Mouse (Mus musculus) forebrain, embryonic 15.5 days (tissue): ENCODE results near the gene Cachd1. TPM values are rescaled to one million over a fixed set of nuclear protein-coding genes. Genes with fewer than 3 reads are reported as not detected.

ENCODE experiments used
- ATAC-seq: fragments of 200-750 bp; cut with Nextera tagmentation; replicated peaks from 2 replicates; pipeline ENCODE4 v1.8.0; 2017; ENCODE audit warnings: mild to moderate bottlenecking, moderate TSS enrichment, moderate library complexity
- H3K27ac ChIP-seq: fragments of 300-500 bp; sonication (generic); replicated peaks from 2 replicates; pipeline ENCODE4 v1.5.1; 2015; ENCODE audit warnings: mild to moderate bottlenecking, inconsistent platforms
- H3K27me3 ChIP-seq: fragments of 300-500 bp; sonication (generic); 2 replicates; pipeline ENCODE4 v1.6.1; 2015; ENCODE audit warnings: inconsistent platforms
- H3K36me3 ChIP-seq: fragments of 300-500 bp; sonication (generic); 2 replicates; pipeline ENCODE4 v1.6.1; 2015; ENCODE audit warnings: mild to moderate bottlenecking, inconsistent platforms
- H3K4me1 ChIP-seq: fragments of 300-500 bp; sonication (generic); 2 replicates; pipeline ENCODE4 v1.6.1; 2015; ENCODE audit warnings: inconsistent platforms
- H3K4me2 ChIP-seq: fragments of 300-500 bp; sonication (generic); replicated peaks from 2 replicates; pipeline ENCODE4 v1.6.1; 2015; ENCODE audit warnings: mild to moderate bottlenecking, inconsistent platforms
- H3K4me3 ChIP-seq: fragments of 300-500 bp; sonication (generic); 2 replicates; pipeline ENCODE4 v1.5.1; 2015; ENCODE audit warnings: mild to moderate bottlenecking, inconsistent platforms
- H3K9ac ChIP-seq: fragments of 300-500 bp; sonication (generic); replicated peaks from 2 replicates; pipeline ENCODE4 v1.6.1; 2015; ENCODE audit warnings: mild to moderate bottlenecking, inconsistent platforms
- H3K9me3 ChIP-seq: fragments of 300-500 bp; sonication (generic); 2 replicates; pipeline ENCODE4 v1.6.1; 2016; ENCODE audit warnings: inconsistent platforms
- WGBS: fragments of 180-500 bp; shearing (Covaris S2); methylation state at CpG from one replicate; pipeline ENCODE4 v1.1.7; 2015; ENCODE audit warnings: mixed read lengths; 5-methylcytosine and 5-hydroxymethylcytosine counted together
- polyA plus RNA-seq: library from polyadenylated mRNA; unstranded; fragments of >200 nt; fragmentation: Nextera tagmentation; extraction: Ambion mirVana; gene quantifications from 2 replicates; pipeline ENCODE4 v1.2.1, GENCODE M21; 2015

Gene Cachd1
- polyA plus RNA-seq, 1 experiment from 2014 or later = 18.1 TPM

GRCm38 (mm10) chr4:100850846-100851495, 74.5 kb downstream of the Cachd1 start:
- Histone ChIP-seq H3K36me3 (no peaks in the 10 kb centered on the region), H3K9me3 (no peaks in the 10 kb centered on the region)
- WGBS = 77% methylated on average over 7 of the region's 7 CpGs

GRCm38 (mm10) chr4:100852448-100852847, 76.0 kb downstream of the Cachd1 start:
- H3K4me1 ChIP-seq = peaks cover 41% of the 10 kb centered on the region
- H3K27me3 ChIP-seq = no peaks in the 10 kb centered on the region
- no peak overlapping the region for H3K4me2 ChIP-seq
- no peak overlapping the region for H3K9ac ChIP-seq
- H3K27ac ChIP-seq = peak overlapping the region; percentile 74
- H3K4me3 ChIP-seq = no peak overlapping the region
- WGBS = 25% methylated on average over 3 of the region's 3 CpGs
- H3K9me3 ChIP-seq = no peaks in the 10 kb centered on the region
- no peaks in the 10 kb centered on the region for H3K36me3 ChIP-seq
- ATAC-seq = peak; percentile 73

More at GRCm38 (mm10) chr4:100850846-100851495, 74.5 kb downstream of the Cachd1 start:
- Histone ChIP-seq H3K27me3 (no peaks in the 10 kb centered on the region), H3K9ac (no peak overlapping the region), H3K4me2 (no peak overlapping the region), H3K4me3 (no peak overlapping the region), H3K27ac (no peak overlapping the region), H3K4me1 (peaks cover 27% of the 10 kb centered on the region)
- no peak for ATAC-seq

DNA sequence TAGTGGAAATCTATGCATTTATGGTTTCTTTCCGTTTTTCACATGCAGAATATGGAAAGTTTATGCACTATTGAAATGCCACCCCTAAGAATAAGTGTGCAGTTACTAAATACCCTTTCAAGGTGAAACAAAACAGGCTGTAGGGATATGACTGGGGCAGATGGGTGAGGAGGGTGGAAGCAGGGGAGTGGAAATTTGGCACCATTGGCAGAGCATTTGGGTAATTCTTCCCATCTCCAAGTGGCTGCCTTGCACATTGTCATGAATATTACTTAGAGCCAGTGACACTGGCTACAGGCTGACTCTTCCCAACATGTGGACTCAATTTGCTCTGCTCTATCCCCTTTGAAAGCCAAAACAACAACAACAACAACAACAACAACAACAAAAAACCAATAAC, 77.0 kb downstream of the Cachd1 start:
- Histone ChIP-seq H3K27ac (no peak overlapping the region), H3K36me3 (no peaks in the 10 kb centered on the region), H3K4me1 (peaks cover 49% of the 10 kb centered on the region), H3K9ac (no peak overlapping the region), H3K9me3 (no peaks in the 10 kb centered on the region), H3K4me2 (no peak overlapping the region), H3K4me3 (no peak overlapping the region), H3K27me3 (no peaks in the 10 kb centered on the region)
- WGBS = 52% methylated on average over 1 of the region's 1 CpGs
- no peak for ATAC-seq

DNA sequence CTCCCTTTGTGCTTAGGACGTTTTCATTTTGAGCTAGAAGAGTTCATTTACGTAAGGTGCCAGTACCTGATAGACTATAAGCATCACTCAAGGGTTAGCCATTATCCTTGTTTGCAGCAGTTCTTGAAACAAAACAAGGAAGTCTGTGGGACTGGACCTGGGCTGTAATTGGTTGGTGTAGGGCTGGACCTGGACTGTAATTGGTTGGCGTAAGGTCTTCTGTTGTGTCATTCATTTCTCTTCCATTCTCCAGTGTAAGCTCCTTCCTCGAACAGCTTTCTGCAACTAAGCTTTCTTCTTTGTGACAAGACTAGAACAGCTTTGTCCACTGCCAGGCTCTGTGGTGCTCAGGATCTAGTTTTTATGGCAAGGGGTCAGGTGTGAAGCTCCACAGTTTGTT, 78.9 kb downstream of the Cachd1 start:
- no peaks in the 10 kb centered on the region for H3K9me3 ChIP-seq
- H3K4me2 ChIP-seq = no peak overlapping the region
- no peaks in the 10 kb centered on the region for H3K27me3 ChIP-seq
- no peak overlapping the region for H3K9ac ChIP-seq
- H3K27ac ChIP-seq = peak overlapping the region; percentile 28; the same call in 1 of the 2 replicates
- no peak overlapping the region for H3K4me3 ChIP-seq
- H3K36me3 ChIP-seq = no peaks in the 10 kb centered on the region
- H3K4me1 ChIP-seq = peaks cover 49% of the 10 kb centered on the region
- WGBS = 62% methylated on average over 4 of the region's 4 CpGs
- ATAC-seq = peak; percentile 37; the same call in 1 of the 2 replicates

DNA sequence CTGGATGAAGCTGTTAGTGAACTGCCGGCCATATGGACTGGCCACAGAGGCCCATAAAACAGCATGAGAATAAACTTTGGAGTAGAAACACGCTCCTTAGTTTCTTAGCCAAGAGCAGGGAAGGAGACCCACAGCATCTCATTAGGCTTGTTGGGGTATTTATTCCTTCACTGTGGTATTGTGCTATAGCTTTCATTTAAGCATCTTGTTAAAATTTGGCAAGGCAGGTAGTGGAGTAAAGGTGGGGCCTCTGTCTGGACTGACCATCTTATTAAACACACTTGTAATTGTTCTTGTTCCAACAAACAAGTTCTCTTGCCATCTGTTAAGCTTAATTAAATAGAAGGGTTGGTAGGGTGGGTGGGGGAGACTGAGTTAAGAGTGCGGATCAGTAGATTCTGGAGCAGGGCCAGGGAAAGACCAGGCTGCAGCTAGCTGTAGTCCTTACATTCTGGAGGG, 81.0 kb downstream of the Cachd1 start:
- no peaks in the 10 kb centered on the region for H3K27me3 ChIP-seq
- WGBS = 22% methylated on average over 3 of the region's 3 CpGs
- peaks cover 45% of the 10 kb centered on the region for H3K4me1 ChIP-seq
- ATAC-seq = peak; percentile 65
- no peak overlapping the region for H3K4me3 ChIP-seq
- peak overlapping the region; percentile 46 for H3K27ac ChIP-seq
- H3K36me3 ChIP-seq = no peaks in the 10 kb centered on the region
- no peak overlapping the region for H3K4me2 ChIP-seq
- no peak overlapping the region for H3K9ac ChIP-seq
- no peaks in the 10 kb centered on the region for H3K9me3 ChIP-seq

- ATAC-seq = no peak
- H3K36me3 ChIP-seq = no peaks in the 10 kb centered on the region
- WGBS = 48% methylated on average over 15 of the region's 15 CpGs
- H3K4me1 ChIP-seq = peaks cover 29% of the 10 kb centered on the region
- H3K9me3 ChIP-seq = no peaks in the 10 kb centered on the region
- no peaks in the 10 kb centered on the region for H3K27me3 ChIP-seq
- H3K4me2 ChIP-seq = no peak overlapping the region
- H3K4me3 ChIP-seq = no peak overlapping the region
- H3K27ac ChIP-seq = no peak overlapping the region
- H3K9ac ChIP-seq = no peak overlapping the region
Observed at GRCm38 (mm10) chr4:100863861-100864428, 87.5 kb downstream of the Cachd1 start.

DNA sequence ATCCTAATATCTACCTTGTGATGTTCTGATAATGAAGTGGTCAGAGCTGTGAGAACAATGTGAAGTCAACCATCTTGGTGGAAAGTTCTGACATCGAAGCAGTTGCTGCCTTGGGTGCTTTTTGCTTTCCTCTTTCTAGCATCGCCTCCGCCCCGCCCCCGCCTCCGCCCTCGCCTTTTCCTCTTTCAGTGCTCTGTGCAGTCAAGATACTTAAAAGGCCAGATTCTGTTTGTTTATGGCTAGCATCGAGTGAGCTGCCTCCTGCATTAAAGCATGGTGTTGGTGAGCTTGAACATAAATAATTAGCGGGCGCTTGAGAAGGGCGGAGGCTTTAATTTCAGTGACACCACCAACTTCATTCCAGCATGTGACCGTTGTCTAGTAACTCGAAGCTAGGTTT, 88.9 kb downstream of the Cachd1 start:
- Histone ChIP-seq H3K27me3 (no peaks in the 10 kb centered on the region), H3K9me3 (no peaks in the 10 kb centered on the region), H3K9ac (no peak overlapping the region), H3K36me3 (no peaks in the 10 kb centered on the region), H3K27ac (no peak overlapping the region), H3K4me3 (no peak overlapping the region), H3K4me1 (peaks cover 29% of the 10 kb centered on the region), H3K4me2 (peak overlapping the region; percentile 11; the same call in 1 of the 2 replicates)
- 10% methylated on average over 13 of the region's 13 CpGs for WGBS
- ATAC-seq = 0 out of 2 replicates have a peak, but pooled peaks have one; percentile 38

DNA sequence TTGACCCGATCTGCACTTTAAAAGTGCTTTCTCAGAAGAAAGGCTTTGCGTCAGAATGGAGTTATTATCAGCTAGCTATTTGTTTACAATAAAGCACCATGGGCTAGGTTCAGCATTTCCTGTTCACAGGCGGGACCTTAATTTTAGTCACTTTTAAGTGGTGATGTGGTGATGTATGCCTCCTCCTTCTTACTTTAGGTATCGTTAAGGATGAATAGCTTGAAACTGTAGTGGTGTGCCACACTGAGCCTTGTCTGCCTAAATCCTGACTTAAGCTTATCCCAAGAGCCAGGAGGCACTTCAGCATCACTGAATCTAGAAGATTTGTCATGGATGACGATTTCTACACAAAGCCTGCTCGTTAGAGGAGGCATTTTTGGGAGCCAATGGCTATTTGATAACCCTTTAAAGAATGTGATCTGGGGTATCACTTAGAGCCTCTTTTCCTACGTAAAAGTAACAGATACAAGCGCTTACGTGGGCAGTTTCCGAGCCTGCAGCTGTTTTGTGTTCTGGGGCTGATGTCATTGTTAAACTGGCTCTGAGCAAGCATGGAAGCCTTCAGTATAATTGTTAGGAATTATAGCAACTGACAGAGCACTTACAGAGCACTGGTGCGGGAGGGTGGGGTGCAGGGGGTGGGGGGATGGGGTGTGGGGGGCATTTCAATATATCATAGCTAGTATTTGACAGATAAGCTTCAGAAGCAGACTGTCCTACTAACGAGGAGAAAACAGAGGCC, 89.7 kb downstream of the Cachd1 start:
- Histone ChIP-seq H3K9ac (no peak overlapping the region), H3K4me3 (no peak overlapping the region), H3K9me3 (no peaks in the 10 kb centered on the region), H3K36me3 (no peaks in the 10 kb centered on the region), H3K27ac (no peak overlapping the region), H3K4me2 (peak overlapping the region; percentile 11; the same call in 1 of the 2 replicates), H3K27me3 (no peaks in the 10 kb centered on the region), H3K4me1 (peaks cover 33% of the 10 kb centered on the region)
- 9% methylated on average over 12 of the region's 12 CpGs for WGBS
- ATAC-seq = peak; percentile 59

DNA sequence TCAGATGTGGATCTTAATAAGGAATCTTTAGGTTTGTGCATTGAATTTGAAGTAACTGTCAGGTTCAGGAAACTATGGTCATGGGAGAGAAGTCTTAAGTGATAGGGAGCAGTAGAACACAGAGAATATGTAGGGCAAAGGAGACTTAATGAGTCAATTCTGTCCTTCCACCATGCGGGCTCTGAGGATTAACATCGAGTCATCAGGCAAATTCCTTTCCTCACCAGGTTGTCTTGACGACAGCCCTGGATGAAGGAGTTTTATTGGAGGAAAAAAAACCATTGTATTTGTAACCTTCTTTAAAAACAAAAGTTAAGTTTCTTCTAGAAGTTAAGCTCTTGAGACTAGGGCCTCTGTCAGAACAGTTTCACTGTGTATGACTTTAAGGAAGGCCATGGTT, 100.9 kb downstream of the Cachd1 start:
- H3K9me3 ChIP-seq = no peaks in the 10 kb centered on the region
- H3K4me1 ChIP-seq = no peaks in the 10 kb centered on the region
- no peak overlapping the region for H3K9ac ChIP-seq
- no peak overlapping the region for H3K4me2 ChIP-seq
- WGBS = 29% methylated on average over 3 of the region's 3 CpGs
- no peaks in the 10 kb centered on the region for H3K36me3 ChIP-seq
- no peak overlapping the region for H3K4me3 ChIP-seq
- no peaks in the 10 kb centered on the region for H3K27me3 ChIP-seq
- H3K27ac ChIP-seq = no peak overlapping the region
- no peak for ATAC-seq

DNA sequence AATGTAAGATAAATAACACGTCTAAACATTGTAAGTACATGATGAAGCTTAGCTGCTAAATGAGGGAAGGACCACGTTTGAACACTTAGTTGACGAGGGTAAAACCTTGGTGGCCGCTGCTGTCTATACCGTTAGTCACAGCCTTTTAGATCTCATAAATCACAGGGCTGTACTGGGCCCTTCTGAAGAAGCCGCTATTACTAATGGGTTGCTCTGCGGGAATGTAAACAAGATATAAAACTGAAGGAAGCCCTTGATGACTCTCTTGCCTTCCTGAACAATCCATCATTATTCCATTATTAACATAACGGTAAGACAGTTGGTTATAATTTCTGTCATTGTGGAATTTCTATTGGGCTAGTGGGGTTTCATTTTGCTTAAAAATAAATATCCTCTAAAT, 102.9 kb downstream of the Cachd1 start:
- Histone ChIP-seq H3K27ac (no peak overlapping the region), H3K9ac (no peak overlapping the region), H3K4me2 (no peak overlapping the region), H3K27me3 (no peaks in the 10 kb centered on the region), H3K36me3 (no peaks in the 10 kb centered on the region), H3K4me3 (no peak overlapping the region), H3K4me1 (no peaks in the 10 kb centered on the region), H3K9me3 (no peaks in the 10 kb centered on the region)
- no peak for ATAC-seq
- WGBS = 80% methylated on average over 8 of the region's 8 CpGs

DNA sequence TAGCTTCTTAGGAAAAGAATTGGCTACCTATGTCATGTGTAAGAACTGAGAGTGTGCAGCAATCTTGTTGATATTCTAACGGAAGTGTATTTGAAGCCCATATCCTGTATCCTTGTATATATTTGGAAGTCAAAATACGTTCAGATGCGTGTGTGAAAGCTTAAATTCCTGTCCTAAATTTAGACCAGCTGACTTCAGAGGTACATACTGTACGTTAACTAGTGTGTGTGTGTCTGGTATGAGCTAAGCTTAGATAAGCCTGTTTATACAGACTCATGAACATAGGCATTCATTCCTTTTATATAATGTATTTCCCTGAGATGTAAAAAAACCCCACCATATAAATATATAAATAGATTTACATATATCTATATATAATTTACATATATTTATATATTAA, 103.6 kb downstream of the Cachd1 start:
- no peaks in the 10 kb centered on the region for H3K27me3 ChIP-seq
- no peak overlapping the region for H3K4me2 ChIP-seq
- 87% methylated on average over 4 of the region's 4 CpGs for WGBS
- H3K9ac ChIP-seq = no peak overlapping the region
- ATAC-seq = no peak
- H3K4me1 ChIP-seq = peaks cover under 1% of the 10 kb centered on the region; the same call in 1 of the 2 replicates
- no peak overlapping the region for H3K27ac ChIP-seq
- no peak overlapping the region for H3K4me3 ChIP-seq
- no peaks in the 10 kb centered on the region for H3K9me3 ChIP-seq
- H3K36me3 ChIP-seq = no peaks in the 10 kb centered on the region
